Mouse (Mus musculus): ENCODE data around the gene Lmod3. TPM values are rescaled to one million over a fixed set of nuclear protein-coding genes. Genes with fewer than 3 reads are reported as not detected.

The Lmod3 gene
- polyA plus RNA-seq, 2 experiments: 11.9 to 12.2 TPM

DNA sequence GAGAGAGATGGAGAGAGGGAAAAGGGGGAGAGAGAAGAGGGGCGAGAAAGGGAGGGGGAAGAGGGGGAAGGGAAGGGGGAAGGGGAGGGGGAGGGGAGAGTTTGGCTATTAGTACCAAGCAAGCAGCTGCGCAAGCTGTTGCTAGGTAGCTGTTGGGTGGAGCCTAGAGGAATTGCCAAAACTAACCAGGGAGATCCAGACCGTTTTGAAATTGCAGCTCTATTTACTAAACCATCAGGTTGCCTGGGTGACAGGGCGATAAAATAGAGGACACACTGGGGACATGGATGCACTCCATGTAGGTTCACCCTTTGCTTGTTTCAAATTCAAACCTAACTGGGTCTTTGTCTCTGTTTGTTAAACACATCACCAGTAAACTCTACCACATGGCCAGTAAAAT lies 23.8 kb upstream of the Lmod3 start:
- Histone ChIP-seq H3K4me1 (ENCODE audit: control insufficient read depth, insufficient read depth, low read length) (0 out of 2 replicates have a peak, but pooled peaks cover 19% of the 10 kb centered on the region), H3K4me2 (replicated peaks; ENCODE audit: low read depth, low read length, severe bottlenecking) (peak overlapping the region; percentile 19; the same call in 1 of the 2 replicates), H3K27me3 (ENCODE audit: control insufficient read depth, insufficient read depth, low read length) (no peaks in the 10 kb centered on the region), H3K27ac (replicated peaks; ENCODE audit: low read depth, low read length) (no peak overlapping the region), H3K9me3 (ENCODE audit: control insufficient read depth, low read length) (no peaks in the 10 kb centered on the region), H3K36me3 (ENCODE audit: control insufficient read depth, insufficient read depth, low read length) (no peaks in the 10 kb centered on the region), H3K9ac (ENCODE audit: low read depth, low read length, severe bottlenecking) (no peak overlapping the region), H3K4me3 (replicated peaks; ENCODE audit: low read length) (no peak overlapping the region)
- peak; percentile 40 for DNase-seq (ENCODE audit: low spot score)
- no peak for ATAC-seq (ENCODE audit: low FRiP score, low read depth)
- TF ChIP-seq POLR2A (IDR thresholded peaks at IDR 0.05; ENCODE audit: borderline replicate concordance, extremely low read depth, insufficient read depth, insufficient read length): no peak
- WGBS: 33% methylated on average over 4 of the region's 4 CpGs

DNA sequence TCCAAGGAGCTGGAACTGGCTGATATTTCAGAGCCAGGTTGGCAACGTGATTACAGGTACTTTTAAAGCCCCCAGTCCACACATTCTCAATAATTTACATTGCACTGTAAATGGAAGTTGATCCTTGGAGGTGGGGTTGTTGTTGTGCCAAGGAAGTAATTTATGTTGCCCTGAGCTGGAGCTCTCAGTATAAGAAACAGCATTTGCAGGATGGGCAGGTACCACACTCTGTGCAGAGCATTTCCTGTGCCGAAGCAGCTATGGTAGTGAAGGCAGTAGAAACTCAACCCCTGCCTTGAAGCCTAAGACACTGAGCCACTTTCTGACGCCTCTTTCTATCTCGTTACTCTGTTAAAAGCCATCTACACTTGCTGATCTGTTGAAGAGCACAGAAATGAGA lies 23.2 kb upstream of the Lmod3 start:
- no peaks in the 10 kb centered on the region for H3K36me3 ChIP-seq (ENCODE audit: control insufficient read depth, insufficient read depth, low read length)
- 38% methylated on average over 4 of the region's 4 CpGs for WGBS
- DNase-seq (ENCODE audit: low spot score): no peak
- H3K9ac ChIP-seq (ENCODE audit: low read depth, low read length, severe bottlenecking): no peak overlapping the region
- H3K9me3 ChIP-seq (ENCODE audit: control insufficient read depth, low read length): no peaks in the 10 kb centered on the region
- 0 out of 2 replicates have a peak, but pooled peaks cover 19% of the 10 kb centered on the region for H3K4me1 ChIP-seq (ENCODE audit: control insufficient read depth, insufficient read depth, low read length)
- no peak overlapping the region for H3K4me3 ChIP-seq (replicated peaks; ENCODE audit: low read length)
- 0 out of 2 replicates have a peak overlapping the region, but pooled peaks have one; percentile 19 for H3K4me2 ChIP-seq (replicated peaks; ENCODE audit: low read depth, low read length, severe bottlenecking)
- H3K27me3 ChIP-seq (ENCODE audit: control insufficient read depth, insufficient read depth, low read length): no peaks in the 10 kb centered on the region
- TF ChIP-seq POLR2A (IDR thresholded peaks at IDR 0.05; ENCODE audit: borderline replicate concordance, extremely low read depth, insufficient read depth, insufficient read length): no peak
- ATAC-seq (ENCODE audit: low FRiP score, low read depth): no peak
- H3K27ac ChIP-seq (replicated peaks; ENCODE audit: low read depth, low read length): no peak overlapping the region

DNA sequence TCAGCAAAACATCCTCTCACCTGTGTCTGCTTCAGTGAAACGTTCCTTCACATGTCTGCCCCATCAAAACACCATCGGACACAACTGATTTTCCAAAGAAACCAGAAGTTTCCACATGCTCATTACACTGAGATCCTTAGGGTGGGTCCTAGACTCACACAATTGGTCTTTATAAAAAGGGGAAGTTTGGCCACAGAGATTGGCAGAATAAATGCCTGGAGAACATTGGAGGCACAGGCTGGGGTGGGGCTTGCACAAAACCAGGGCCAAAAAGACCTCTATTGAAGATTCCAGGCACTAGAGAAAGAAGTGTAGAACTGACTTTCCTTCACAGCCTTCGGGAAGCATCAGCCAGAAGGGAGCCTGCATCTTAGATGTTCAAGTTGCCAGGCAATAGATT lies 21.2 kb upstream of the Lmod3 start:
- Histone ChIP-seq H3K36me3 (ENCODE audit: control insufficient read depth, insufficient read depth, low read length) (no peaks in the 10 kb centered on the region), H3K4me1 (ENCODE audit: control insufficient read depth, insufficient read depth, low read length) (0 out of 2 replicates have a peak, but pooled peaks cover 19% of the 10 kb centered on the region), H3K27ac (replicated peaks; ENCODE audit: low read depth, low read length) (no peak overlapping the region), H3K4me2 (replicated peaks; ENCODE audit: low read depth, low read length, severe bottlenecking) (no peak overlapping the region), H3K9ac (ENCODE audit: low read depth, low read length, severe bottlenecking) (no peak overlapping the region), H3K27me3 (ENCODE audit: control insufficient read depth, insufficient read depth, low read length) (no peaks in the 10 kb centered on the region), H3K9me3 (ENCODE audit: control insufficient read depth, low read length) (no peaks in the 10 kb centered on the region), H3K4me3 (replicated peaks; ENCODE audit: low read length) (no peak overlapping the region)
- 86% methylated on average over 3 of the region's 3 CpGs for WGBS
- DNase-seq (ENCODE audit: low spot score) (no peak), ATAC-seq (ENCODE audit: low FRiP score, low read depth) (no peak)
- TF ChIP-seq POLR2A (IDR thresholded peaks at IDR 0.05; ENCODE audit: borderline replicate concordance, extremely low read depth, insufficient read depth, insufficient read length): no peak

DNA sequence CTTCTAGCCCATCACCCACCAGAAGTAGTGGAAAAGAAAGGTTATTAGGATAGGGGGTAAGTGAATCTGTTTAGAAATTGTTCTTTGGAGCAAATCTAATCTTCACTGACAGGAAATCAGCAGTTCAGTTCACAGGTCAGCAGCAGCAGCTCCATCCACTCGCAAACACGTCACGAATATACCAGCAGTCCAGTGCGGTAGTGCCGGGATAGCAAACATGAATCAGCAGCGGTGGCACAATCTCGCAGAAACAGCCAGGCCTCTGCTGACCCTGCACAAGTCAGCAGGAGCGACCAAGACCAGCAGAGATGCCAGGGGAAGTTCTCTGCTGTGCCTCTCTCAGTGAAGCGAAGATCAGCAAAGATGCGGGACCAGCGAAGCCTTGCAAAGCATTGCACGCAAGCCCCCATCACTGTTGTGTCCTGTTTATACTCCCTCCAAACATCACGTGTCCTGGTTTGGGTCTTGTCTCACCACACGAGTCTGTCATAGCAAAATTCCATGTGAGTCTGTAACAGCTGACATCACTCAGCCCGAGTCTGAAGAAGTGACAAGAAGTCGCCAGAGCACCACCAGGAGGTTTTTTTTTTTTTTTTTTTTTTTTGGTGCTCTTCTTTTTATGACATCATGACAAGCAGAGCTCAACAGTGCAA lies 20.6 kb upstream of the Lmod3 start:
- Histone ChIP-seq H3K4me1 (ENCODE audit: control insufficient read depth, insufficient read depth, low read length) (0 out of 2 replicates have a peak, but pooled peaks cover 15% of the 10 kb centered on the region), H3K4me3 (replicated peaks; ENCODE audit: low read length) (no peak overlapping the region), H3K27ac (replicated peaks; ENCODE audit: low read depth, low read length) (no peak overlapping the region), H3K9ac (ENCODE audit: low read depth, low read length, severe bottlenecking) (no peak overlapping the region), H3K27me3 (ENCODE audit: control insufficient read depth, insufficient read depth, low read length) (no peaks in the 10 kb centered on the region), H3K36me3 (ENCODE audit: control insufficient read depth, insufficient read depth, low read length) (no peaks in the 10 kb centered on the region), H3K9me3 (ENCODE audit: control insufficient read depth, low read length) (no peaks in the 10 kb centered on the region), H3K4me2 (replicated peaks; ENCODE audit: low read depth, low read length, severe bottlenecking) (no peak overlapping the region)
- no peak for DNase-seq (ENCODE audit: low spot score)
- no peak for TF ChIP-seq POLR2A (IDR thresholded peaks at IDR 0.05; ENCODE audit: borderline replicate concordance, extremely low read depth, insufficient read depth, insufficient read length)
- ATAC-seq (ENCODE audit: low FRiP score, low read depth): no peak
- WGBS: 82% methylated on average over 16 of the region's 16 CpGs

DNA sequence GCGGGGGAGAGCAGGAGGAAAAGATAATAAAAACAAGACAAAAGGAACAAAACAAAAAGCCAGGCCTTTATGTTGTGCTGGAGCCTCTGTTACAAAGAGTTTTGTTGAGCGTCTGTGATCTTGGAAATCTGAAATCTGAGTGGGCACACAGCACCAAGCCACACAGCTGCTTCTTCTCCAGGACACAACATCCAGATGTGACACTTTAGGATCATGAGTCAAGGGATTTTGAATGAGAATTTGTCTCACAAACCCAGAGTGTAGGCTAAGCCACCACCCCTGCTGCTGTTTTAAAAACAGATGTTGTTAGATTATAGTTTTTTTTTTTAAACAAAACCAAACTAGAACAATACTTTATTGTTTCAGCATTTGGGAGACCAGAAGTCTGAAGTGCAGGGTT lies 19.8 kb upstream of the Lmod3 start:
- no peak for TF ChIP-seq POLR2A (IDR thresholded peaks at IDR 0.05; ENCODE audit: borderline replicate concordance, extremely low read depth, insufficient read depth, insufficient read length)
- Histone ChIP-seq H3K9me3 (ENCODE audit: control insufficient read depth, low read length) (no peaks in the 10 kb centered on the region), H3K4me3 (replicated peaks; ENCODE audit: low read length) (no peak overlapping the region), H3K4me2 (replicated peaks; ENCODE audit: low read depth, low read length, severe bottlenecking) (no peak overlapping the region), H3K4me1 (ENCODE audit: control insufficient read depth, insufficient read depth, low read length) (0 out of 2 replicates have a peak, but pooled peaks cover 13% of the 10 kb centered on the region), H3K27ac (replicated peaks; ENCODE audit: low read depth, low read length) (no peak overlapping the region), H3K27me3 (ENCODE audit: control insufficient read depth, insufficient read depth, low read length) (no peaks in the 10 kb centered on the region), H3K9ac (ENCODE audit: low read depth, low read length, severe bottlenecking) (no peak overlapping the region), H3K36me3 (ENCODE audit: control insufficient read depth, insufficient read depth, low read length) (no peaks in the 10 kb centered on the region)
- ATAC-seq (ENCODE audit: low FRiP score, low read depth): no peak
- WGBS: 53% methylated on average over 2 of the region's 2 CpGs
- DNase-seq (ENCODE audit: low spot score): no peak
